Comparison of ENCODE assay signal across 8 mouse cellular contexts in the genomic region with DNA sequence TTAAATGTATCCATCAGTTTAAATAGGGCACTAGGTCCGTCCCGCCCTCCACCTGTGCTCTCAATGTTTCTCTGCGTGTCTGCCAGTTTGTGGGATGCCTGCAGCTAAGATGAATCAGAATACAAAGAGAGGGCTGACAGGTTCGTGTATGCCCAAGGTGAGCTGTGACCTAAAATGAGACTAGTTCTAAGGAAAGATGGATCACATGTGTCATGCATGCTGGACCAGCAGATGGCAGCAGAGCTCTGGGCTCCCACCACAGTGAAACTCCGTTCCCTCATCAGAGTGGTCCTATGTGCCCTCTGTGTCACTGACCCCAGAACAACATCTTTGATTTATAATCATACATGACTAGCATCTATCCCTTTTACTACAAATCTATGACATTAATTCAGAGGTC.
DNase-seq lines count a peak whose midpoint lies in the region; ATAC-seq and TF ChIP-seq lines count a peak whose summit lies in the region.

No protein-coding gene starts in this region.

- no peaks in the 10 kb centered on the region for H3K36me3 ChIP-seq in hindbrain, postnatal 0 days (ENCODE audit: insufficient read depth, low read length)

- ATAC-seq in hindbrain, postnatal 0 days: peak; percentile 75

- H3K9me3 ChIP-seq in hindbrain, postnatal 0 days (ENCODE audit: low read length): no peaks in the 10 kb centered on the region

- peak; percentile 95 for TF ChIP-seq CTCF in cortical plate, adult 2 months (IDR thresholded peaks at IDR 0.05; ENCODE audit: extremely low read depth, insufficient read depth, low read length)
- peak; percentile 99 for TF ChIP-seq CTCF in hindbrain, postnatal 0 days (IDR thresholded peaks at IDR 0.05; ENCODE audit: low read depth)

- peak overlapping the region; percentile 2; the same call in 1 of the 2 replicates for H3K27ac ChIP-seq in cortical plate, adult 2 months (ENCODE audit: insufficient read depth, low read length)
- peak overlapping the region; percentile 93 for H3K27ac ChIP-seq in hindbrain, postnatal 0 days

- DNase-seq in ovary, postnatal 10 days (ENCODE audit: low spot score): peak; percentile 29
- no peak for DNase-seq in ovary, adult 18-20 months (ENCODE audit: low spot score)
- peak; percentile 82 for DNase-seq in gastrocnemius, postnatal 10 days
- DNase-seq in hindbrain, postnatal 0 days (ENCODE audit: low spot score): peak; percentile 94
- DNase-seq in left cerebral cortex, adult 18-20 months (ENCODE audit: low spot score in 2 of 2): peak; percentile 81 to 83
- peak; percentile 57 for DNase-seq in lung, postnatal 36 days
- DNase-seq in right cerebral cortex, postnatal 10 days (ENCODE audit: low spot score in 2 of 2): peak; percentile 86 to 89

- H3K27me3 ChIP-seq in hindbrain, postnatal 0 days (ENCODE audit: insufficient read depth, low read length): no peaks in the 10 kb centered on the region

- WGBS in hindbrain, postnatal 0 days: 0% methylated on average over 5 of the region's 5 CpGs

- peaks cover 3% of the 10 kb centered on the region; the same call in 1 of the 2 replicates for H3K4me1 ChIP-seq in cortical plate, adult 2 months (ENCODE audit: control insufficient read depth, insufficient read depth, low read length)
- 0 out of 2 replicates have a peak, but pooled peaks cover 2% of the 10 kb centered on the region for H3K4me1 ChIP-seq in hindbrain, postnatal 0 days (ENCODE audit: insufficient read depth, low read length)

- peak overlapping the region; percentile 32 for H3K4me3 ChIP-seq in cortical plate, adult 2 months (ENCODE audit: insufficient read depth, low read length)
- H3K4me3 ChIP-seq in hindbrain, postnatal 0 days (ENCODE audit: low read length): peak overlapping the region; percentile 44

- no peak for TF ChIP-seq POLR2A in cortical plate, adult 2 months (IDR thresholded peaks at IDR 0.05; ENCODE audit: extremely low read depth, insufficient read depth, low read length)

- peak overlapping the region; percentile 56 for H3K9ac ChIP-seq in hindbrain, postnatal 0 days (replicated peaks; ENCODE audit: low read length)

- H3K4me2 ChIP-seq in hindbrain, postnatal 0 days (ENCODE audit: low read depth, low read length): peak overlapping the region; percentile 70
